Mouse (Mus musculus): ENCODE data around the gene Nrxn1.

GRCm38 (mm10) chr17:90203993-90204392 lies 888.9 kb downstream of the Nrxn1 start:
- no peak for TF ChIP-seq CTCF (IDR thresholded peaks at IDR 0.05; ENCODE audit: borderline replicate concordance, control insufficient read depth, extremely low read depth, insufficient read depth, low read length, poor library complexity)
- TF ChIP-seq POLR2A (IDR thresholded peaks at IDR 0.05; ENCODE audit: control insufficient read depth, extremely low read depth, insufficient read depth, low read length, poor library complexity) = no peak

Data from thymus, adult 2 months (tissue).